Mouse (Mus musculus) liver, adult 2 months (tissue): ENCODE results near the gene Mrtfa.

Experiments used
- CTCF ChIP-seq: fragments of 200-500 bp; IDR thresholded peaks from 2 replicates; pipeline ENCODE4 v1.5.1; 2011; ENCODE audit warnings: low read depth, low read length, control low read depth
- POLR2A ChIP-seq: fragments of 200-500 bp; IDR thresholded peaks from 2 replicates; pipeline ENCODE4 v1.6.1; 2011; ENCODE audit warnings: low read length, control low read depth; ENCODE audit not compliant: insufficient read depth; ENCODE audit errors: extremely low read depth

DNA sequence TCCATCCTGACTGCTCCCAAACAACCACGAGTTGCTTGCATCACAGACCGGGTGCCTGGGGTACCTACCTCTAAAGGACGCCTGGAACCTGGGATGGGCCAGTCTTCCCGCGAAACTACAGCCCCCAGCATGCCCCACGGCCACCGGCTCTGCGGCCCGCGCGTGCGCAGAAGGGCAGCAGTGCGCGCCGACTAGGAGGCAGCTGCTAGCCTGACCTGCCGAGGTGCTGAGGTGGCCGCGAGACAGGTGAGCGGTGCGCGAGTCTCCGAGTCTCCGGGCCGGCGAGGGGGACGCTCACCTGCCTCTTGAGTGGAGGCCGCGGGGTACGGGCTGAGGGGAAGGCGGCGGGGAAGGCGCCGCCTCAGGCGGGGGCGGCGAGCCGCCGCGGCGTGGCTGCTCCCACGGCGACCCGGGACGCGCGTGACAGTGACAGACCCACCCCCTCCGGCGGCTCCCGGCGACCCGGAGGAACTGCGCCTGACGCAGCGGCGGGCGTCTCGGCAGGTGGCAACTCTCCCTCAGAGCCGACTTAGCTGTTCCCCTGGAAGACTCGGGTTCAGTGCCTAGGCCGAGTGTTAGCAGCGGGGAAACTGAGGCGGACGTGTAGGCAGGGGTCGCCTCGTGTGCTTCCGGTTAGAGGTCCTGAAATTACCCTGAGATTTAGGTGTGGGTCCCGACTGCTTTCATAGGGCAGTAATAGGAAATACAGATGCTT, 212.8 kb downstream of the Mrtfa start, which contains the start of gene Sgsm3:
- TF ChIP-seq POLR2A: peak; percentile 46; the same call in 1 of the 2 replicates
- TF ChIP-seq CTCF: no peak
